Mouse (Mus musculus): ENCODE measurements around the gene Sult2a4.
"Not testable (repeated sequence)": the region's sequence is repeated elsewhere in the genome, so short reads cannot be mapped to it uniquely, and the experiment has no call there.

The Sult2a4 gene

GRCm38 (mm10) chr7:13989507-13989906, at the start of gene Sult2a4:
Sult2a4 (minus strand) TSS chr7:13989607.
- DNase-seq (ENCODE audit: low spot score): not testable (repeated sequence)

- not testable (repeated sequence) for DNase-seq (ENCODE audit: low spot score)
These were observed 41.4 kb upstream of the Sult2a4 start for GRCm38 (mm10) chr7:14030831-14031230.

- no peak for DNase-seq (ENCODE audit: low spot score)
These were observed 23.7 kb upstream of the Sult2a4 start for GRCm38 (mm10) chr7:14013083-14013482.

GRCm38 (mm10) chr7:14010686-14011085, 21.3 kb upstream of the Sult2a4 start:
- not testable (repeated sequence) for DNase-seq (ENCODE audit: low spot score)
